Mouse (Mus musculus) embryonic facial prominence, embryonic 10.5 days (tissue): ENCODE results near the gene Pyy. TPM values are rescaled to one million over a fixed set of nuclear protein-coding genes. Genes with fewer than 3 reads are reported as not detected.

Experiments
- DNase-seq: peaks from one replicate; pipeline ENCODE4 v3.0.0-alpha.2; 2017; ENCODE audit warnings: low spot score
- H3K27ac ChIP-seq: fragments of 300-500 bp; sonication (generic); replicated peaks from 2 replicates; pipeline ENCODE4 v1.5.1; 2016; ENCODE audit warnings: mild to moderate bottlenecking
- H3K27me3 ChIP-seq: fragments of 300-500 bp; sonication (generic); replicated peaks from 2 replicates; pipeline ENCODE4 v1.6.1; 2016; ENCODE audit warnings: low read depth, mild to moderate bottlenecking; ENCODE audit not compliant: poor library complexity, severe bottlenecking
- H3K36me3 ChIP-seq: fragments of 300-500 bp; sonication (generic); replicated peaks from 2 replicates; pipeline ENCODE4 v1.6.1; 2016; ENCODE audit warnings: mild to moderate bottlenecking, moderate library complexity
- H3K4me1 ChIP-seq: fragments of 300-500 bp; sonication (generic); 2 replicates; pipeline ENCODE4 v1.6.1; 2016
- H3K4me3 ChIP-seq: fragments of 300-500 bp; sonication (generic); 2 replicates; pipeline ENCODE4 v1.5.1; 2016; ENCODE audit warnings: mild to moderate bottlenecking, moderate library complexity
- H3K9me3 ChIP-seq: fragments of 300-500 bp; sonication (generic); 2 replicates; pipeline ENCODE4 v1.6.1; 2016; ENCODE audit warnings: mild to moderate bottlenecking
- WGBS: fragments of 180-500 bp; shearing (Covaris S2); methylation state at CpG from one replicate; pipeline ENCODE4 v1.1.7; 2016; 5-methylcytosine and 5-hydroxymethylcytosine counted together
- polyA plus RNA-seq: library from polyadenylated mRNA; unstranded; fragments of >200 nt; fragmentation: Nextera tagmentation; extraction: Ambion mirVana; gene quantifications from 2 replicates; pipeline ENCODE4 v1.2.1, GENCODE M21; 2016

Pyy gene
- polyA plus RNA-seq, 1 experiment from 2014 or later: 0.32 TPM

DNA sequence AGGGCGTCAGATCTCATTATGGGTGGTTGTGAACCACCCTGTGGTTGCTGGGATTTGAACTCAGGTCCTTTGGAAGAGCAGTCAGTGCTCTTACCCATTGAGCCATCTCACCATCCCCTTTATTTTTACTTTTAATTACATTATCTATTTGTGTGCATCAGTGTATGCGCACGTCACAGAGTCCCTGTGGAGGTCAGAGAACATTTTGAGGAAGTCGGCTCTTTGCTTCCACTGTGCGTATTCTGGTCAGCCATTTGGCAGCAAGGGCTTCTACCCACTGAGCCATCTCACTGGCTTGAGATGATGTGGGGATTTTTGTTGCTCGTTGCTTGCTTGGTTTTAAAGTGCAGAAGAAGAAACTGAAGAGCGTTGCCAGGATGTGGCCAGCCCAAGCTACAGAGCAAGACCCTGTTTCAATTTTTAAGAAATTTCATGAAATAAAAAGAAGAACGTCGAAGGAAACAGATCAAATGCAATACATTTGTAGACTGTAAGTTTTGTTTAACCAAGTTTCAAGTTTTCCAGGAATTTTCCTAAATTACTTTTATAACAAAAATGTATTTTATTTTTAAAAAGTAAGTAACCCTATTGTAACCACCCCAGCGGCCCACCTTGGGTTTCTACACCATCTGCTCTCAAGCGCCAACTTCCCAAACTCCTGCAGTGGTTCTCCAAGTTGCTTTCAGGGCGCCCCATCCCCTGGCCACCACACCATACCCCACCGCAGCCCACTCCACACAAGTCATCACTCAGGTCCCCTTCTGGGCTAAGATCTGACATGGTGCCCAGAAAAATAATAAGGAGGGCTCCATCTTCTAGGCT, 30.2 kb upstream of the Pyy start:
- 48% methylated on average over 13 of the region's 13 CpGs for WGBS

DNA sequence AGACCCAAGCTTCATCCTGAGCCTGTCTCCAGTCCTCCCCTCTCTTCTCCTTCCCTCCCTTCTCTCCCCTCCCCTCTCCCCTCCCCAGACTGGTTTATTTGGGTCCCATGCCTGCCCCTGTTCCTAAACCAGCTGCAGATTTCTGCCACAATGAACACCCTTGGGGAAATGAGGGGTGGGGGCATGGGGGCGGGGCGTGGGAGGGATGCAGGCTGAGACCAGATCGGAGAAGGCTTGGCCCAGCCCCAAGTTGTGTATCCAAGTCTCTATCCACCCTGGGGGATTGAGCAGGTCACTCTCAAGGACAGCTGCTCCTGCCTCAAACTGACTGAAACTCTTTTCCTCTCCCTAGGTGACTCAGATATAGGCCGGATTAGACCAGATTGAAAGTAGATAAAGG, 26.9 kb upstream of the Pyy start:
- Histone ChIP-seq H3K36me3 (no peaks in the 10 kb centered on the region), H3K4me3 (no peak overlapping the region), H3K27ac (no peak overlapping the region), H3K9me3 (no peaks in the 10 kb centered on the region), H3K27me3 (peaks cover 40% of the 10 kb centered on the region), H3K4me1 (peaks cover 23% of the 10 kb centered on the region)
- 30% methylated on average over 4 of the region's 4 CpGs for WGBS
- DNase-seq: no peak

More for the DNA sequence above, 30.2 kb upstream of the Pyy start:
- H3K27me3 ChIP-seq: peaks cover 54% of the 10 kb centered on the region
- peak overlapping the region; percentile 45 for H3K4me3 ChIP-seq
- no peaks in the 10 kb centered on the region for H3K9me3 ChIP-seq
- peaks cover 23% of the 10 kb centered on the region for H3K4me1 ChIP-seq
- no peak for DNase-seq
- H3K36me3 ChIP-seq: no peaks in the 10 kb centered on the region
- H3K27ac ChIP-seq: no peak overlapping the region

DNA sequence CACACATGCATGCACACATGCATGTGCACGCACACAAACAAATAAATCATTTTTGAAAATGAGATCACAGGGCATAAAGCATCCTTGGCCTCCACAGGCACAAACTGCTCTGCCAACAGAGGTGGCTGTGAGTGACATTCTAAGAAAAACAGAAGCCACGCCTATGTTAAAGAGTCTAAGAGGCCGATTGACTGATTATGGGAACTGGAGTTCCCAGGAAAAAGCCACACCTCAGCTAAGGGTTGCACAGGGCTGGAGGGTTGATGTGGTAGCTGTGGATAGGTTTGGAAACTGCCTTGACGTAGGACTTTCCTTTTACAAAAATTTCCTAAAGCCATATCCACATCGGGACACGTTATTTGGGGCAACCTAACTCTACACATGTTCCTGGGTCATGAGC, 9.8 kb upstream of the Pyy start:
- no peaks in the 10 kb centered on the region for H3K4me1 ChIP-seq

GRCm38 (mm10) chr11:102116241-102116640, 8.6 kb upstream of the Pyy start:
- WGBS: 75% methylated on average over 8 of the region's 8 CpGs
- Histone ChIP-seq H3K27me3 (0 out of 2 replicates have a peak, but pooled peaks cover 4% of the 10 kb centered on the region), H3K4me3 (no peak overlapping the region), H3K9me3 (peaks cover 4% of the 10 kb centered on the region; the same call in 1 of the 2 replicates), H3K27ac (no peak overlapping the region), H3K4me1 (no peaks in the 10 kb centered on the region), H3K36me3 (no peaks in the 10 kb centered on the region)
- no peak for DNase-seq

More for the DNA sequence above, 9.8 kb upstream of the Pyy start:
- no peaks in the 10 kb centered on the region for H3K36me3 ChIP-seq
- DNase-seq: no peak
- no peaks in the 10 kb centered on the region for H3K27me3 ChIP-seq
- H3K4me3 ChIP-seq: no peak overlapping the region
- no peak overlapping the region for H3K27ac ChIP-seq
- WGBS: 80% methylated on average over 6 of the region's 6 CpGs
- peaks cover 4% of the 10 kb centered on the region; the same call in 1 of the 2 replicates for H3K9me3 ChIP-seq

DNA sequence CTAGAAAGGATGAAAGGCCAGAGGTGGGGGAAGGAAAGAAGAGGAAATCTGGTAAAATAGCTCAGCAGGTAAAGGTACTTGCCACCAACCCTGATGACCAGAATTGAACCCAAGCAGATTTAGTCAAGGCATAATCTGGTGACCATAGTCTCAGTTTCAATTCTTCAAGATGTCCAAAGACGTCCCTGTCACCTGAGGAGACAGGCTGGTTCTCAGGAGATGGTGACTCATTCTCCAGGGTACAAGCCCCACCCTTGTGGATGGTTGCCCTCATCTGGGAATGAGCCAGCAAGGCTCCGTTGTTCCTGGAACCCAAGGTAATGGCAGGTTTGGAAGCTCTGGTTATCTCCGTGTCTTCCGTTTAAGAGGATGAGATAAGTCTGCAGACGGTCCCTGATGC, 3.9 kb upstream of the Pyy start:
- Histone ChIP-seq H3K36me3 (no peaks in the 10 kb centered on the region), H3K4me3 (no peak overlapping the region), H3K27me3 (peaks cover 45% of the 10 kb centered on the region), H3K9me3 (no peaks in the 10 kb centered on the region), H3K27ac (no peak overlapping the region), H3K4me1 (peaks cover 15% of the 10 kb centered on the region)
- DNase-seq: no peak
- 86% methylated on average over 5 of the region's 5 CpGs for WGBS

GRCm38 (mm10) chr11:102106911-102107310, 721 bp downstream of the Pyy start:
- WGBS: 3% methylated on average over 21 of the region's 21 CpGs
- peaks cover 88% of the 10 kb centered on the region for H3K27me3 ChIP-seq

DNA sequence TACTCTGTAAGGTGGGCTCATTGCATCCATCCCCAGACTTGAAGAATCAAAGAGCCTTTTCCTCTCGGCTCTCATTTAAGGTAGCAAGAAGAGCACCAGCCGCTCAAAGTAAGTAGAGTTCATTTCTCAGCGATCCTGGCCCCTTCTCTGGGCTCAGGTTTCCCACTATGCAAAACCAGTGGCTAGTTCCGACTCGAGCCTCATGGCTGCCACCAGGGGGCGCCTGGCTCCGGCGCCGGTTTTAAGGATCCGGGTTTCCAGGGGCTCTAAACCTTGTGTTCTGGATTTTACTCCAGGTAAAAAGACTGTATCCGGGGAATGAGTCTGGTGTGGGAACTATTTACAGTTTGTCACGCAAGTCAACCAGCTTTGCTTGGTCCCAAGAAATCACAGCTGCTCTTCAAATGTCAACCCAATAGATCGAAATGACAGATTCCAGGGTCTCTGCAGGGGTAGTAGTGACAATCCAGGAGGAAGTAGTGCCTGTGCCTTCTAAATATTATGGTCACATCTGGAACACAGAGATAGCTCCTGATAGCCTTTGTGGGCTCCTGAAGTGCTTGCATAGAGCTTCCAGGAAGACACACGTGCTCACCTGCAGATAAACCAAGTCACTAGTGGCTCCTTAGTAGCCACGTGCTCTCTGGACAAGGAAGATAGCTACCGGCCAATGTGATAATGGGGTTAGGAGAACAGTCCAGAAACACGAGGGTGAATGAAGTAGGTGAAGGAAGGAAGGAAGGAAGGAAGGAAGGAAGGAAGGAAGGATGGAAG, 5.0 kb downstream of the Pyy start:
- H3K36me3 ChIP-seq: no peaks in the 10 kb centered on the region
- peak overlapping the region; percentile 19; the same call in 1 of the 2 replicates for H3K4me3 ChIP-seq
- peaks cover 28% of the 10 kb centered on the region for H3K4me1 ChIP-seq
- peak; percentile 86 for DNase-seq
- WGBS: 19% methylated on average over 17 of the region's 17 CpGs
- H3K27ac ChIP-seq: no peak overlapping the region
- H3K27me3 ChIP-seq: peaks cover 96% of the 10 kb centered on the region
- H3K9me3 ChIP-seq: no peaks in the 10 kb centered on the region

More at GRCm38 (mm10) chr11:102106911-102107310, 721 bp downstream of the Pyy start:
- Histone ChIP-seq H3K27ac (no peak overlapping the region), H3K4me3 (peak overlapping the region; percentile 45), H3K36me3 (no peaks in the 10 kb centered on the region), H3K9me3 (no peaks in the 10 kb centered on the region), H3K4me1 (peaks cover 27% of the 10 kb centered on the region)
- DNase-seq: peak; percentile 41

- H3K4me3 ChIP-seq: no peak within 1 kb of the TSS
- peaks cover 85% of the 10 kb centered on the region for H3K27me3 ChIP-seq
Observed at GRCm38 (mm10) chr11:102101219-102101618, 6.4 kb downstream of the Pyy start, which contains the start of gene Ppy. Gene Ppy (minus strand): TSS chr11:102101319.

GRCm38 (mm10) chr11:102096887-102097391, 10.7 kb downstream of the Pyy start:
- Histone ChIP-seq H3K9me3 (no peaks in the 10 kb centered on the region), H3K4me3 (peak overlapping the region; percentile 48), H3K36me3 (no peaks in the 10 kb centered on the region), H3K4me1 (peaks cover 29% of the 10 kb centered on the region), H3K27ac (peak overlapping the region; percentile 78), H3K27me3 (peaks cover 51% of the 10 kb centered on the region)
- WGBS: 7% methylated on average over 17 of the region's 18 CpGs
- peak; percentile 97 for DNase-seq

More at GRCm38 (mm10) chr11:102101219-102101618, 6.4 kb downstream of the Pyy start, which contains the start of gene Ppy:
- DNase-seq: no peak
- no peaks in the 10 kb centered on the region for H3K36me3 ChIP-seq
- no peaks in the 10 kb centered on the region for H3K9me3 ChIP-seq
- H3K4me1 ChIP-seq: peaks cover 32% of the 10 kb centered on the region
- no peak within 1 kb of the TSS for H3K27ac ChIP-seq
- WGBS: 80% methylated on average over 4 of the region's 4 CpGs

DNA sequence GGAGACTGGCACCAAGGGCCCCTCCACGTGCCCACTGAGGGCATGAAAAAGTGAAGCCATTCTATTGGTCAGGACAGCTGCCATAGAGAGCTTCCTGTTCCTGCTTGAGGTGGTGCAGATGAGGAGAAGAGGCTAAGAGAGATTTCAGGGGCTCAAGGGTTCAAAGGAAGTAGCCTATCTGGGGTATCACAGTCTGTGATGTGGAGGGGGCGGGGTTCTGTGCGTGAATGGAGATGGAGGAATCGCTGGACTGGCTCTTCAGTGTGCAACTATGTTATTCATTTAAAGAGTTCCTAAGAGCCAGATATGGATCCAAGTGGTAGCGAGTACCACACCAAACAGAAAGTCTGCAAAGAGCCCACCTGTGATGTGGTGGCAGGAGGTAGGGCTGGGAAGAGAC, 11.2 kb downstream of the Pyy start:
- 75% methylated on average over 5 of the region's 5 CpGs for WGBS
- peaks cover 51% of the 10 kb centered on the region for H3K27me3 ChIP-seq
- no peaks in the 10 kb centered on the region for H3K9me3 ChIP-seq
- peak overlapping the region; percentile 48 for H3K4me3 ChIP-seq
- DNase-seq: no peak
- H3K4me1 ChIP-seq: peaks cover 24% of the 10 kb centered on the region
- H3K36me3 ChIP-seq: no peaks in the 10 kb centered on the region
- peak overlapping the region; percentile 78 for H3K27ac ChIP-seq

DNA sequence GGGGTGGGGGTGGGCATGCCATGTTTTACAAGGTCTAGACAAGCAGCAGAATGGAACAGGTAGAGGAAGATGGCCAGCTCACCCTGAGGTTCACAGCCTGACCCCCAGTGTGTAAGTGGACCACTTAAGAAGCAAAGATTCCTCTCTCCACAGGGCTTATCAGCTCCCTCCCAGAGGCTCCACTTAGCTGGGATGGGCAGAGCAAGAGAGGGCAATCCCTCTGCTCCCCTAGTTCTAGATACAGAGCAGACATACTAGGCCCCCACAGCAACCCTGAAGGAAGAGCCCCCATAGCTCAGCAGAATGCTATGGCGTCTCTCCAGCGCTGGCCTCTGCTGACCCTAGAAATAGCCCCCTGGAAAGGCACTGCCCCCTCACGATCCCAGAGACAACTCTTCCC, 12.0 kb downstream of the Pyy start:
- 79% methylated on average over 3 of the region's 3 CpGs for WGBS
- no peak overlapping the region; the same call in 1 of the 2 replicates for H3K27ac ChIP-seq
- no peaks in the 10 kb centered on the region for H3K9me3 ChIP-seq
- DNase-seq: no peak
- peaks cover 24% of the 10 kb centered on the region for H3K4me1 ChIP-seq
- no peak overlapping the region for H3K4me3 ChIP-seq
- peaks cover 45% of the 10 kb centered on the region for H3K27me3 ChIP-seq
- H3K36me3 ChIP-seq: no peaks in the 10 kb centered on the region

GRCm38 (mm10) chr11:102089088-102089808, 18.4 kb downstream of the Pyy start:
- peak overlapping the region; percentile 83 for H3K4me3 ChIP-seq
- H3K4me1 ChIP-seq: peaks cover 55% of the 10 kb centered on the region
- no peaks in the 10 kb centered on the region for H3K9me3 ChIP-seq
- WGBS: under 1% methylated on average over 20 of the region's 20 CpGs
- peak; percentile 89 for DNase-seq
- peaks cover 12% of the 10 kb centered on the region; the same call in 1 of the 2 replicates for H3K27me3 ChIP-seq
- H3K36me3 ChIP-seq: peaks cover 8% of the 10 kb centered on the region
- peak overlapping the region; percentile 89 for H3K27ac ChIP-seq
